Mouse (Mus musculus) liver (tissue): Measurements from ENCODE around the gene Olfr13.
"Not testable (repeated sequence)": the region's sequence is repeated elsewhere in the genome, so short reads cannot be mapped to it uniquely, and the experiment has no call there.

Experiments
- DNase-seq: peaks from one replicate; pipeline ENCODE4 v3.0.0-alpha.2; 2020; ENCODE audit warnings: mixed read lengths

Olfr13 gene

GRCm38 (mm10) chr6:43171840-43172239 lies at the start of gene Olfr13:
Gene Olfr13, plus strand, starts transcription at chr6:43172140.
- no peak for DNase-seq

- DNase-seq: not testable (repeated sequence)
Measured at GRCm38 (mm10) chr6:43146267-43146666, 25.7 kb upstream of the Olfr13 start, which contains the start of gene Olfr237-ps1. Gene Olfr237-ps1, plus strand, starts transcription at chr6:43146567.

- no peak for DNase-seq
Measured at GRCm38 (mm10) chr6:43159502-43159901, 12.4 kb upstream of the Olfr13 start.

GRCm38 (mm10) chr6:43162982-43163381 lies 9.0 kb upstream of the Olfr13 start, which contains the start of gene Olfr437:
Gene Olfr437, plus strand, starts transcription at chr6:43163282.
- no peak for DNase-seq

- no peak for DNase-seq
Measured at GRCm38 (mm10) chr6:43167246-43167645, 4.7 kb upstream of the Olfr13 start.

GRCm38 (mm10) chr6:43178129-43178528 lies 6.2 kb downstream of the Olfr13 start:
- no peak for DNase-seq

GRCm38 (mm10) chr6:43178584-43179501 lies 6.9 kb downstream of the Olfr13 start:
- DNase-seq: no peak

- no peak for DNase-seq
Measured at GRCm38 (mm10) chr6:43190986-43191385, 19.0 kb downstream of the Olfr13 start.

GRCm38 (mm10) chr6:43196781-43197180 lies 24.8 kb downstream of the Olfr13 start, which contains the start of gene Olfr435:
Gene Olfr435, plus strand, starts transcription at chr6:43197146.
- no peak for DNase-seq

- no peak for DNase-seq
Measured at GRCm38 (mm10) chr6:43198094-43198493, 26.2 kb downstream of the Olfr13 start.

- no peak for DNase-seq
Measured at GRCm38 (mm10) chr6:43202786-43203185, 30.8 kb downstream of the Olfr13 start.

- no peak for DNase-seq
Measured at GRCm38 (mm10) chr6:43205355-43205754, 33.4 kb downstream of the Olfr13 start.

GRCm38 (mm10) chr6:43212873-43213272 lies 40.9 kb downstream of the Olfr13 start, which contains the start of gene Olfr434:
Gene Olfr434, plus strand, starts transcription at chr6:43213021.
- not testable (repeated sequence) for DNase-seq
